Mouse (Mus musculus) effector memory CD4-positive, alpha-beta T cell, adult 7 months (primary cell): ENCODE results near the gene Vps18. TPM values are rescaled to one million over a fixed set of nuclear protein-coding genes. Genes with fewer than 3 reads are reported as not detected.

ENCODE experiments used
- polyA plus RNA-seq: library from polyadenylated mRNA; unstranded; fragments of 100-300 nt; shearing (Covaris generic); gene quantifications from one replicate; pipeline ENCODE4 v1.2.1, GENCODE M21; 2017

The Vps18 gene
- polyA plus RNA-seq, result 10.1 TPM

GRCm38 (mm10) chr2:119288270-119288882 lies at the start of gene Vps18:
TSS of gene Vps18 (plus strand) at chr2:119288740.

GRCm38 (mm10) chr2:119270643-119271331 lies 17.8 kb upstream of the Vps18 start, which contains the start of gene Rhov:
TSS of gene Rhov (minus strand) at chr2:119271272.

DNA sequence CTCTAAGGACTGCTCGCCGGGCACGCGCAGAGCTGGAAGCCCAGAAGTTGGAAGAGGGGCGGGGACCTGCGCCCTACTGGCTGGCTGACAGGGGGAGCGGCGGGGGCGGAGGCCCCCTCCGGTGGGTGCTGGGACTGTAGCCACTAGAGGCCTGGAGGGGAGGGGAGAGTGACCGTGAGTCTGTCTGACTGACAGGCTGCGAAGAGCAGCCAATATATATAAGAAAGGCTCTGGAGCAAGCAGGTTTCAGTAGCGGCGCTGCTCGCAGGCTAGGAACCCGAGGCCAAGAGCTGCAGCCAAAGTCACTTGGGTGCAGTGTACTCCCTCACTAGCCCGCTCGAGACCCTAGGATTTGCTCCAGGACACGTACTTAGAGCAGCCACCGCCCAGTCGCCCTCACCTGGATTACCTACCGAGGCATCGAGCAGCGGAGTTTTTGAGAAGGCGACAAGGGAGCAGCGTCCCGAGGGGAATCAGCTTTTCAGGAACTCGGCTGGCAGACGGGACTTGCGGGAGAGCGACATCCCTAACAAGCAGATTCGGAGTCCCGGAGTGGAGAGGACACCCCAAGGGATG lies 37.1 kb downstream of the Vps18 start, which contains the start of gene Dll4:
Gene Dll4, plus strand, starts transcription at position 217 of the 576 bp plus-strand sequence.

Other genes starting within 250 kb of the Vps18 start
- 1.2 TPM for gene Knl1, start 241.6 kb upstream of the Vps18 start, polyA plus RNA-seq
- 2.1 TPM for gene Rad51, start 175.9 kb upstream of the Vps18 start, polyA plus RNA-seq
- 25.3 TPM for gene Rmdn3, start 131.7 kb upstream of the Vps18 start, polyA plus RNA-seq
- gene Gchfr, start 121.0 kb upstream of the Vps18 start, polyA plus RNA-seq, result not detected
- not detected for gene Gm14137, start 114.2 kb upstream of the Vps18 start, polyA plus RNA-seq
- gene Zfyve19, start 80.1 kb upstream of the Vps18 start, polyA plus RNA-seq, result 32.0 TPM
- gene Dnajc17, start 79.9 kb upstream of the Vps18 start, polyA plus RNA-seq, result 17.9 TPM
- gene Ppp1r14d, start 58.8 kb upstream of the Vps18 start, polyA plus RNA-seq, result not detected
- 0.39 TPM for gene Spint1, start 51.4 kb upstream of the Vps18 start, polyA plus RNA-seq
- not detected for gene Rhov, start 17.5 kb upstream of the Vps18 start, polyA plus RNA-seq
- not detected for gene Dll4, start 37.0 kb downstream of the Vps18 start, polyA plus RNA-seq
- not detected for gene Chac1, start 62.5 kb downstream of the Vps18 start, polyA plus RNA-seq
- gene Ino80, start 188.9 kb downstream of the Vps18 start, polyA plus RNA-seq, result 4.6 TPM